Mouse (Mus musculus) hindbrain, embryonic 11.5 days (tissue): ENCODE measurements at regions not wholly inside any gene's neighbourhood (a gene's known extent, or its start where the extent isn't known, plus 50 kb on each side); places are given as distances from the start of the nearest gene placed in this dataset.

Source experiments
- ATAC-seq: fragments of 200-750 bp; cut with Nextera tagmentation; 2 replicates; pipeline ENCODE4 v1.8.0; 2017; ENCODE audit warnings: mild to moderate bottlenecking, moderate TSS enrichment, moderate library complexity; ENCODE audit not compliant: low FRiP score
- DNase-seq: peaks from one replicate; pipeline ENCODE4 v3.0.0-alpha.2; 2015; ENCODE audit warnings: low spot score
- H3K27ac ChIP-seq: fragments of 300-500 bp; sonication (generic); 2 replicates; pipeline ENCODE4 v1.5.1; 2014; ENCODE audit warnings: mild to moderate bottlenecking, low read depth, low read length
- H3K27me3 ChIP-seq: fragments of 300-500 bp; sonication (generic); 2 replicates; pipeline ENCODE4 v1.6.1; 2014; ENCODE audit warnings: mild to moderate bottlenecking, low read length, moderate library complexity, mixed read lengths; ENCODE audit not compliant: control insufficient read depth, insufficient read depth
- H3K36me3 ChIP-seq: fragments of 300-500 bp; sonication (generic); 2 replicates; pipeline ENCODE4 v1.6.1; 2014; ENCODE audit warnings: mild to moderate bottlenecking, low read length, moderate library complexity, mixed read lengths; ENCODE audit not compliant: control insufficient read depth, insufficient read depth
- H3K4me1 ChIP-seq: fragments of 300-500 bp; sonication (generic); replicated peaks from 2 replicates; pipeline ENCODE4 v1.6.1; 2014; ENCODE audit warnings: low read length, mixed read lengths; ENCODE audit not compliant: control insufficient read depth, insufficient read depth
- H3K4me2 ChIP-seq: fragments of 300-500 bp; sonication (generic); replicated peaks from 2 replicates; pipeline ENCODE4 v1.6.1; 2014; ENCODE audit warnings: mild to moderate bottlenecking, low read depth, low read length
- H3K4me3 ChIP-seq: fragments of 300-500 bp; sonication (generic); 2 replicates; pipeline ENCODE4 v1.5.1; 2014; ENCODE audit warnings: low read depth, low read length
- H3K9ac ChIP-seq: fragments of 300-500 bp; sonication (generic); 2 replicates; pipeline ENCODE4 v1.6.1; 2014; ENCODE audit warnings: low read depth, low read length
- H3K9me3 ChIP-seq: fragments of 300-500 bp; sonication (generic); 2 replicates; pipeline ENCODE4 v1.6.1; 2016; ENCODE audit warnings: low read length; ENCODE audit not compliant: control insufficient read depth
- WGBS: fragments of 180-500 bp; shearing (Covaris S2); extraction: QIAGEN DNeasy Blood & Tissue Kit; methylation state at CpG from one replicate; pipeline ENCODE4 v1.1.7; 2014; 5-methylcytosine and 5-hydroxymethylcytosine counted together

GRCm38 (mm10) chr11:110814732-110815131 is 153.1 kb upstream of the Kcnj16 start:
- Histone ChIP-seq H3K9ac (no peak overlapping the region), H3K27ac (no peak overlapping the region), H3K4me1 (no peaks in the 10 kb centered on the region), H3K4me3 (no peak overlapping the region), H3K27me3 (no peaks in the 10 kb centered on the region), H3K4me2 (no peak overlapping the region), H3K36me3 (no peaks in the 10 kb centered on the region), H3K9me3 (no peaks in the 10 kb centered on the region)
- WGBS, result 94% methylated on average over 9 of the region's 9 CpGs
- ATAC-seq (no peak), DNase-seq (no peak)

- H3K9ac ChIP-seq, result no peak overlapping the region
- no peaks in the 10 kb centered on the region for H3K4me1 ChIP-seq
- H3K27ac ChIP-seq, result no peak overlapping the region
- DNase-seq, result no peak
- 85% methylated on average over 7 of the region's 7 CpGs for WGBS
- H3K36me3 ChIP-seq, result no peaks in the 10 kb centered on the region
- H3K4me3 ChIP-seq, result no peak overlapping the region
- ATAC-seq, result no peak
- H3K9me3 ChIP-seq, result no peaks in the 10 kb centered on the region
- no peaks in the 10 kb centered on the region for H3K27me3 ChIP-seq
- H3K4me2 ChIP-seq, result no peak overlapping the region
These were observed 152.6 kb upstream of the Kcnj16 start for GRCm38 (mm10) chr11:110815206-110815605.

- H3K27ac ChIP-seq, result no peak overlapping the region
These were observed 139.2 kb upstream of the Kcnj16 start for GRCm38 (mm10) chr11:110828584-110828983.

GRCm38 (mm10) chr11:110836688-110837087 is 131.1 kb upstream of the Kcnj16 start:
- 91% methylated on average over 4 of the region's 4 CpGs for WGBS
- Histone ChIP-seq H3K36me3 (no peaks in the 10 kb centered on the region), H3K27me3 (no peaks in the 10 kb centered on the region), H3K4me2 (no peak overlapping the region), H3K9ac (no peak overlapping the region), H3K9me3 (no peaks in the 10 kb centered on the region), H3K4me1 (no peaks in the 10 kb centered on the region), H3K27ac (no peak overlapping the region), H3K4me3 (no peak overlapping the region)
- no peak for DNase-seq
- no peak for ATAC-seq

More at GRCm38 (mm10) chr11:110828584-110828983, 139.2 kb upstream of the Kcnj16 start:
- no peak for DNase-seq
- H3K9ac ChIP-seq, result no peak overlapping the region
- WGBS, result 82% methylated on average over 5 of the region's 5 CpGs
- no peak for ATAC-seq
- H3K4me1 ChIP-seq, result no peaks in the 10 kb centered on the region
- no peaks in the 10 kb centered on the region for H3K9me3 ChIP-seq
- H3K4me3 ChIP-seq, result no peak overlapping the region
- H3K36me3 ChIP-seq, result no peaks in the 10 kb centered on the region
- H3K4me2 ChIP-seq, result no peak overlapping the region
- no peaks in the 10 kb centered on the region for H3K27me3 ChIP-seq

GRCm38 (mm10) chr11:110839316-110839715 is 128.5 kb upstream of the Kcnj16 start:
- Histone ChIP-seq H3K9ac (no peak overlapping the region), H3K4me3 (no peak overlapping the region), H3K36me3 (no peaks in the 10 kb centered on the region), H3K27me3 (no peaks in the 10 kb centered on the region), H3K4me1 (no peaks in the 10 kb centered on the region), H3K27ac (no peak overlapping the region), H3K4me2 (no peak overlapping the region), H3K9me3 (no peaks in the 10 kb centered on the region)
- 93% methylated on average over 7 of the region's 7 CpGs for WGBS
- DNase-seq (no peak), ATAC-seq (no peak)

GRCm38 (mm10) chr11:110868319-110868718 is 99.5 kb upstream of the Kcnj16 start:
- DNase-seq (no peak), ATAC-seq (no peak)
- Histone ChIP-seq H3K9me3 (no peaks in the 10 kb centered on the region), H3K4me1 (no peaks in the 10 kb centered on the region), H3K4me2 (no peak overlapping the region), H3K27ac (no peak overlapping the region), H3K4me3 (no peak overlapping the region), H3K27me3 (no peaks in the 10 kb centered on the region), H3K9ac (no peak overlapping the region), H3K36me3 (no peaks in the 10 kb centered on the region)
- WGBS, result 87% methylated on average over 3 of the region's 3 CpGs

- H3K9ac ChIP-seq, result no peak overlapping the region
- H3K4me1 ChIP-seq, result no peaks in the 10 kb centered on the region
- no peak overlapping the region for H3K4me3 ChIP-seq
- H3K9me3 ChIP-seq, result no peaks in the 10 kb centered on the region
- H3K27ac ChIP-seq, result no peak overlapping the region
- no peak for ATAC-seq
- no peaks in the 10 kb centered on the region for H3K36me3 ChIP-seq
- H3K4me2 ChIP-seq, result no peak overlapping the region
- DNase-seq, result no peak
- WGBS, result 96% methylated on average over 2 of the region's 2 CpGs
- H3K27me3 ChIP-seq, result no peaks in the 10 kb centered on the region
These were observed 97.7 kb upstream of the Kcnj16 start for GRCm38 (mm10) chr11:110870133-110870532.

- no peak for DNase-seq
- Histone ChIP-seq H3K4me3 (no peak overlapping the region), H3K4me2 (no peak overlapping the region), H3K4me1 (no peaks in the 10 kb centered on the region), H3K27me3 (no peaks in the 10 kb centered on the region), H3K27ac (no peak overlapping the region), H3K36me3 (no peaks in the 10 kb centered on the region), H3K9me3 (no peaks in the 10 kb centered on the region), H3K9ac (no peak overlapping the region)
- WGBS, result 76% methylated on average over 7 of the region's 7 CpGs
- no peak for ATAC-seq
These were observed 93.2 kb upstream of the Kcnj16 start for GRCm38 (mm10) chr11:110874626-110875025.

- H3K4me1 ChIP-seq, result no peaks in the 10 kb centered on the region
- H3K27me3 ChIP-seq, result no peaks in the 10 kb centered on the region
- no peak for ATAC-seq
- no peak for DNase-seq
- no peak overlapping the region for H3K9ac ChIP-seq
- no peak overlapping the region for H3K27ac ChIP-seq
- H3K4me3 ChIP-seq, result no peak overlapping the region
- 86% methylated on average over 9 of the region's 9 CpGs for WGBS
- H3K4me2 ChIP-seq, result no peak overlapping the region
- H3K9me3 ChIP-seq, result no peaks in the 10 kb centered on the region
- H3K36me3 ChIP-seq, result no peaks in the 10 kb centered on the region
These were observed 86.9 kb upstream of the Kcnj16 start for GRCm38 (mm10) chr11:110880971-110881370.
